Mouse (Mus musculus) lung, postnatal 0 days (tissue): ENCODE measurements around the gene Serinc2. TPM values are rescaled to one million over a fixed set of nuclear protein-coding genes. Genes with fewer than 3 reads are reported as not detected.

Source experiments
- ATAC-seq: fragments of 200-750 bp; cut with Nextera tagmentation; 2 replicates; pipeline ENCODE4 v1.8.0; 2017; ENCODE audit warnings: moderate library complexity
- DNase-seq: peaks from one replicate; pipeline ENCODE4 v3.0.0-alpha.2; 2016; ENCODE audit warnings: low spot score
- H3K27ac ChIP-seq: fragments of 300-500 bp; sonication (generic); 2 replicates; pipeline ENCODE4 v1.5.1; 2014; ENCODE audit warnings: antibody characterized with exemption, mild to moderate bottlenecking, low read length, mixed read lengths
- H3K27me3 ChIP-seq: fragments of 300-500 bp; sonication (generic); replicated peaks from 2 replicates; pipeline ENCODE4 v1.6.1; 2014; ENCODE audit warnings: low read length, mixed read lengths; ENCODE audit not compliant: insufficient read depth
- H3K36me3 ChIP-seq: fragments of 300-500 bp; sonication (generic); 2 replicates; pipeline ENCODE4 v1.6.1; 2014; ENCODE audit warnings: low read length, mixed read lengths; ENCODE audit not compliant: insufficient read depth
- H3K4me1 ChIP-seq: fragments of 300-500 bp; sonication (generic); 2 replicates; pipeline ENCODE4 v1.6.1; 2014; ENCODE audit warnings: antibody characterized with exemption, low read depth, low read length, mixed read lengths; ENCODE audit not compliant: insufficient read depth
- H3K4me2 ChIP-seq: fragments of 300-500 bp; sonication (generic); replicated peaks from 2 replicates; pipeline ENCODE4 v1.6.1; 2014; ENCODE audit warnings: low read depth, mild to moderate bottlenecking, low read length, moderate library complexity, mixed read lengths
- H3K4me3 ChIP-seq: fragments of 300-500 bp; sonication (generic); 2 replicates; pipeline ENCODE4 v1.5.1; 2014; ENCODE audit warnings: low read depth, low read length
- H3K9ac ChIP-seq: fragments of 300-500 bp; sonication (generic); replicated peaks from 2 replicates; pipeline ENCODE4 v1.6.1; 2014; ENCODE audit warnings: low read depth, mild to moderate bottlenecking
- H3K9me3 ChIP-seq: fragments of 300-500 bp; sonication (generic); 2 replicates; pipeline ENCODE4 v1.6.1; 2016; ENCODE audit warnings: low read length, mixed read lengths
- CTCF ChIP-seq: IDR thresholded peaks from 2 replicates; pipeline ENCODE4 v1.5.1; 2016; ENCODE audit warnings: antibody characterized with exemption, mild to moderate bottlenecking
- EP300 ChIP-seq: IDR thresholded peaks from 2 replicates; pipeline ENCODE4 v1.6.1; 2016; ENCODE audit warnings: antibody characterized with exemption, mild to moderate bottlenecking, control low read depth
- WGBS: fragments of 180-500 bp; shearing (Covaris S2); extraction: QIAGEN DNeasy Blood & Tissue Kit; methylation state at CpG from one replicate; pipeline ENCODE4 v1.1.7; 2014; 5-methylcytosine and 5-hydroxymethylcytosine counted together
- polyA plus RNA-seq: library from polyadenylated mRNA; unstranded; fragments of >200 nt; fragmentation: Nextera tagmentation; extraction: Ambion mirVana; gene quantifications from 2 replicates; pipeline ENCODE4 v1.2.1, GENCODE M21; 2015

Serinc2 gene
- polyA plus RNA-seq, 1 experiment from 2014 or later, result 26.6 TPM

DNA sequence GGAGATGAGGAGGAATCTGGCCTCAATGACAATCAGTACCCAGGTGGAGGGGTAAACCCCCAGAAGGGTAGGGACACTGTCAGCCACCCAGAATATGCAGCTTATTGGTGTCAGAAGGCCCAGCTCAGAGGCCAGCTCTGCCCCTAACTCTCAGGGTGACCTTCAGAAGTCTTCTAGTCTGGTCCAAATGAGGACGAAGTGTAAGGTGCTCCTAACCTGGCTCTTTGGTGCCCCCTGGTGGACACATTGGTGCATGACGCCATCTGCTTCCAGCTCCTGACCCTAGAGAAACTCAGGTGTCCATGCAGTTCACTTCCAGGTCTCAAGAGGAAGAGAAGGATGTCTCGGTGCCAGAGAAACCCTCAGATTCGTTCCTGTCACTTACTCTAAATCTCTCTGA lies 13.3 kb upstream of the Serinc2 start:
- Histone ChIP-seq H3K36me3 (no peaks in the 10 kb centered on the region), H3K4me2 (no peak overlapping the region), H3K27ac (no peak overlapping the region), H3K4me1 (peaks cover 3% of the 10 kb centered on the region; the same call in 1 of the 2 replicates), H3K9ac (no peak overlapping the region), H3K4me3 (no peak overlapping the region), H3K27me3 (no peaks in the 10 kb centered on the region), H3K9me3 (no peaks in the 10 kb centered on the region)
- TF ChIP-seq CTCF (peak; percentile 96), EP300 (no peak)
- ATAC-seq (peak; percentile 49), DNase-seq (peak; percentile 82)
- WGBS, result under 1% methylated on average over 4 of the region's 4 CpGs

GRCm38 (mm10) chr4:130289824-130290223 lies 10.8 kb upstream of the Serinc2 start:
- no peak overlapping the region for H3K4me3 ChIP-seq
- no peak for DNase-seq
- no peak overlapping the region for H3K4me2 ChIP-seq
- H3K36me3 ChIP-seq, result no peaks in the 10 kb centered on the region
- H3K9ac ChIP-seq, result no peak overlapping the region
- no peaks in the 10 kb centered on the region for H3K4me1 ChIP-seq
- no peak for ATAC-seq
- H3K27me3 ChIP-seq, result no peaks in the 10 kb centered on the region
- no peaks in the 10 kb centered on the region for H3K9me3 ChIP-seq
- 71% methylated on average over 3 of the region's 3 CpGs for WGBS
- no peak overlapping the region for H3K27ac ChIP-seq
- TF ChIP-seq EP300 (no peak), CTCF (no peak)

DNA sequence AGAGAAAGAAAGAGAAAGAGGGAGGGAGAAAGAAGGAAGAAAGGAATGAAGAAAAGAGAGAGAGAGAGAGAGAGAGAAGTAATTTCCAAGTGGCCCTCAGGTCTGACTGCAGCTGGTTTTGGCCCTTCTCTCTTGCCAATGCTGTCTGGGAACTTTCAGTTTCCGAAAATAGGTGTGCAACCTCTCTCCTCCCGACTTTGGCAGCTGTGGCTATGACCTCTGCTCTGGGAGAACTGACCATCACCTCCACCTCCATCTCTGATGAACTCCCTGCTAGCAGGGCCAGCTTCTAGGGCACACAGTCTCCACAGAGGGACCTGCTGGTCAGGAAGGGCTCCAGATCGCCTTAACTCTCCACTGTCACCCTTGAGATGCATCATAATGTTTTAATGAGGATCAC lies 7.5 kb upstream of the Serinc2 start:
- 32% methylated on average over 3 of the region's 3 CpGs for WGBS
- Histone ChIP-seq H3K4me2 (no peak overlapping the region), H3K4me1 (no peaks in the 10 kb centered on the region), H3K36me3 (no peaks in the 10 kb centered on the region), H3K4me3 (no peak overlapping the region), H3K9me3 (no peaks in the 10 kb centered on the region), H3K27me3 (no peaks in the 10 kb centered on the region), H3K27ac (no peak overlapping the region), H3K9ac (no peak overlapping the region)
- ATAC-seq (no peak), DNase-seq (no peak)
- TF ChIP-seq EP300 (no peak), CTCF (no peak)

DNA sequence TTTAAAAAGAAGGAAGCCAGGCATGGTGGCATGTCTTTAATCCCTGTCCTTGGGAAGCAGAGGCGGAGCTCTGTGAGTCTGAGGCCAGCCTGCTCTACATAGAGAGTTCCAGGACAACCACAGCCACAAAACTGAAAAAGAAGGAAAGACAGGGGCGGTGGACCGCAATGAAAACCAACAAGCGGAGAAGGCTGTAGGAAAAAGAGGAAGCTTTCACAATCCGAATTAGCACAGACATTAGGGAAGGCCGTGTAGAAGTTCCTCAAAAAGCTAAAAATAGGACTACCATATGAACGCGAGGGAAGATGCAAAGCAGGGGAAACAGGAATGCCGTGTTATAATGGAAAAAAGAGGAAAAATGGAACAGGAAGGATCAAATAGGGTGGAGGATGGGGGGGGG lies 4.8 kb upstream of the Serinc2 start:
- no peaks in the 10 kb centered on the region for H3K9me3 ChIP-seq
- no peak for TF ChIP-seq CTCF
- no peak for TF ChIP-seq EP300
- WGBS, result 77% methylated on average over 9 of the region's 9 CpGs
- DNase-seq (no peak), ATAC-seq (no peak)
- no peaks in the 10 kb centered on the region for H3K36me3 ChIP-seq
- H3K9ac ChIP-seq, result no peak overlapping the region
- no peaks in the 10 kb centered on the region for H3K4me1 ChIP-seq
- H3K4me3 ChIP-seq, result no peak overlapping the region
- no peak overlapping the region for H3K4me2 ChIP-seq
- H3K27me3 ChIP-seq, result no peaks in the 10 kb centered on the region
- H3K27ac ChIP-seq, result no peak overlapping the region

DNA sequence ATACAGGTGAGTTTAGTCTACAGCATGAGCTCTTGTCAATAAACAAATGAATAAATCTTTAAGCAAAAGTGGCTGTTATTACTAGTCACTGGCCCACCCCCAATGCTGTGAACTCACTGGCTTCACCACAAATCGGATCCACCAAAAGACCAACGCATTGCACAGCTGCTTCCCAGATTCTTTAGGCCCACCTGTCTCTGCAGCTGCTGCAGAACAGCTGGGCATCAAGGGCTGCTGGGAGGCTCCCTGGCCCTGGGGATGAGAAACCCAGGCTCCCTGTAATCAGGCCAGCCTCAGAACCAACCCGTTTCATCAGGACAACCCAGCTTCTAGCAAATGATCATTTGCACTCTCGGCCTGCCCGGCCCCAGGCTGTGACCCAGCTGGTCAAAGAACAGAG lies 3.9 kb upstream of the Serinc2 start:
- H3K4me1 ChIP-seq, result no peaks in the 10 kb centered on the region
- H3K27me3 ChIP-seq, result no peaks in the 10 kb centered on the region
- no peak for ATAC-seq
- no peak overlapping the region for H3K9ac ChIP-seq
- no peak for DNase-seq
- no peaks in the 10 kb centered on the region for H3K36me3 ChIP-seq
- no peak overlapping the region for H3K27ac ChIP-seq
- H3K9me3 ChIP-seq, result no peaks in the 10 kb centered on the region
- H3K4me3 ChIP-seq, result no peak overlapping the region
- TF ChIP-seq EP300 (no peak), CTCF (no peak)
- 71% methylated on average over 5 of the region's 5 CpGs for WGBS
- no peak overlapping the region for H3K4me2 ChIP-seq

DNA sequence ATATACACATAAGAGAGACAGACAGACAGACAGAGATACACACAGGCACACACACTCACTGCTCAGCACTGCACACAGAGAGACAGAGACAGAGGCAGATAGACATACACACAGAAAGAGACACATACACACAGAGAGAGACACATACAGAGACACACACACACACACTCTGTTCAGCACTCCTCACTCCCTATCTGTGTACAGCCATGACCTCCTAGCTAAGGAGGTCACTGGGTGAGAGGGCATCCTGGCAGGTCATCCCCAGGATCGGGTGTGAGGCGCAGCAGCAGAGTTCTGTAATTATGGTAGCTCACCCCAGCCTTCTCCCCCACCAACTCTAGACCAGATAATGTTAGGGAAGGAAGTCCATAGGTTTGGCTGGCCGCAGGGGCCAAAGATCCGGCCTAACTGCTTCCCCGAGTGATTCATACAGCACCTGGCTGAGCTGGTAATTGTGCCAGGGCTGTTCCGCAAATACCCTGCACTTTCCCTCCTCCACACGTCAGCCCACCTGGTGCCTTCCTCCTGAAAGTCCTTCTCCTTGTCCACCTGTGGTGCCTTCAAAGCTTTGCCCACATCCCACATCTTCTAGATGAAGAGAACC lies 2.3 kb downstream of the Serinc2 start:
- DNase-seq (no peak), ATAC-seq (no peak)
- 58% methylated on average over 7 of the region's 7 CpGs for WGBS
- H3K4me1 ChIP-seq, result peaks cover 6% of the 10 kb centered on the region; the same call in 1 of the 2 replicates
- H3K4me3 ChIP-seq, result no peak overlapping the region
- no peak overlapping the region for H3K27ac ChIP-seq
- no peak overlapping the region for H3K4me2 ChIP-seq
- H3K9me3 ChIP-seq, result no peaks in the 10 kb centered on the region
- H3K36me3 ChIP-seq, result no peaks in the 10 kb centered on the region
- H3K27me3 ChIP-seq, result peaks cover 14% of the 10 kb centered on the region; the same call in 1 of the 2 replicates
- TF ChIP-seq EP300, result no peak
- no peak for TF ChIP-seq CTCF
- H3K9ac ChIP-seq, result no peak overlapping the region

- Histone ChIP-seq H3K27ac (no peak overlapping the region), H3K4me1 (peaks cover 6% of the 10 kb centered on the region; the same call in 1 of the 2 replicates), H3K4me3 (no peak overlapping the region), H3K36me3 (no peaks in the 10 kb centered on the region), H3K27me3 (peaks cover 14% of the 10 kb centered on the region; the same call in 1 of the 2 replicates), H3K9me3 (no peaks in the 10 kb centered on the region), H3K9ac (0 out of 2 replicates have a peak overlapping the region, but pooled peaks have one; percentile 32), H3K4me2 (no peak overlapping the region; the same call in 1 of the 2 replicates)
- ATAC-seq (no peak), DNase-seq (no peak)
- 43% methylated on average over 5 of the region's 5 CpGs for WGBS
- no peak for TF ChIP-seq EP300
- TF ChIP-seq CTCF, result no peak
These were observed 3.2 kb downstream of the Serinc2 start for GRCm38 (mm10) chr4:130275823-130276105.
